9 mouse cellular contexts compared by ENCODE assay signal in the genomic region with DNA sequence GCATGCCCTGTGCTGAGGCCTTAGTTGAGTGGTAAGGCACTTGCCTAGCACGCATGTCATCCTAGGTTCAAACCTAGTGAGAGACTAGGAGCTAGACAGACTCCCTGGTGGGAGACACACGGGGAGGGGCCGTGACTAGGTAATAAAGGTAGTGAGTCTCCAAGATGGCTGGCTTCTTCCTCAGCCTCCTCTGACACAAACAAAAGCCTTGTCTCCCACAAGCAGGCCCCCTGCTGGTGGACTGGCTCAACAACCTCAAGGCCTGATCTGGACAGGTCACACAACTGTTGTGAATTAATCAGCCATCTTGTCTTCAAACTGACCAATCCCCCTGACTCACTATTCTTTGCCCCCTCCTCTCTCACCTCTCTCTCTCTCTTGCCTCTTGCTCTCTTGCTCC. TPM values are rescaled to one million over a fixed set of nuclear protein-coding genes. Genes with fewer than 3 reads are reported as not detected.
DNase-seq lines count a peak whose midpoint lies in the region; ATAC-seq and TF ChIP-seq lines count a peak whose summit lies in the region.
"Had no signal": no experiment of that assay in that cellular context is flagged by ENCODE, and none has a peak within 500 bp of the region (broad histone marks: within the 10 kb centered on the region; RNA-seq: fewer than 3 reads in every experiment).

No protein-coding gene starts in this region.

- H3K27me3 ChIP-seq in heart, postnatal 0 days (ENCODE audit: control insufficient read depth, insufficient read depth, low read length) = no peaks in the 10 kb centered on the region
- no peaks in the 10 kb centered on the region for H3K27me3 ChIP-seq in forebrain, embryonic 11.5 days (ENCODE audit: control insufficient read depth, insufficient read depth, low read length)
- H3K27me3 ChIP-seq: limb, embryonic 12.5 days had no signal

- WGBS in heart, postnatal 0 days = 91% methylated on average over 3 of the region's 3 CpGs
- 91% methylated on average over 3 of the region's 3 CpGs for WGBS in forebrain, embryonic 11.5 days

- DNase-seq in heart, postnatal 0 days (ENCODE audit: low spot score) = no peak
- DNase-seq in heart, postnatal 25 days (ENCODE audit: low spot score) = no peak
- peak; percentile 32 for DNase-seq in CD4-positive helper T cell, adult 2 months (ENCODE audit: low read depth, low spot score)
- peak; percentile 18 to 26 for DNase-seq in monocyte, adult 2 months (ENCODE audit: low read depth in 1 of 2, low spot score in 2 of 2)
- DNase-seq in frontal cortex, postnatal 10 days (ENCODE audit: low spot score in 2 of 2) = no peak
- no peak for DNase-seq in forebrain, embryonic 11.5 days (ENCODE audit: low spot score)
- no peak for DNase-seq in gastrocnemius, postnatal 25 days

- TF ChIP-seq EP300 in heart, postnatal 0 days (IDR thresholded peaks at IDR 0.05; ENCODE audit: low read depth) = no peak

- H3K4me3 ChIP-seq in heart, postnatal 0 days (ENCODE audit: low read depth, low read length) = no peak overlapping the region
- no peak overlapping the region for H3K4me3 ChIP-seq in bone marrow macrophage, adult 2 months (ENCODE audit: insufficient read depth, low read length)
- no peak overlapping the region for H3K4me3 ChIP-seq in forebrain, embryonic 11.5 days (ENCODE audit: low read depth, low read length)
- H3K4me3 ChIP-seq: limb, embryonic 12.5 days had no signal

- H3K36me3 ChIP-seq in heart, postnatal 0 days (replicated peaks; ENCODE audit: control insufficient read depth, insufficient read depth, low read length) = no peaks in the 10 kb centered on the region; the same call in 1 of the 2 replicates
- no peaks in the 10 kb centered on the region; the same call in 1 of the 2 replicates for H3K36me3 ChIP-seq in forebrain, embryonic 11.5 days (ENCODE audit: control insufficient read depth, insufficient read depth, low read length)

- H3K27ac ChIP-seq in heart, postnatal 0 days (ENCODE audit: low read depth) = 0 out of 2 replicates have a peak overlapping the region, but pooled peaks have one; percentile 12
- no peak overlapping the region for H3K27ac ChIP-seq in bone marrow macrophage, adult 2 months (ENCODE audit: insufficient read depth, low read depth, low read length)
- H3K27ac ChIP-seq in forebrain, embryonic 11.5 days (ENCODE audit: low read depth, low read length) = no peak overlapping the region
- H3K27ac ChIP-seq: limb, embryonic 12.5 days had no signal

- H3K4me1 ChIP-seq in heart, postnatal 0 days (ENCODE audit: control insufficient read depth, insufficient read depth) = peaks cover 58% of the 10 kb centered on the region
- peaks cover 73% of the 10 kb centered on the region for H3K4me1 ChIP-seq in bone marrow macrophage, adult 2 months (ENCODE audit: control insufficient read depth, insufficient read depth, low read length)
- peaks cover 8% of the 10 kb centered on the region; the same call in 1 of the 2 replicates for H3K4me1 ChIP-seq in forebrain, embryonic 11.5 days (replicated peaks; ENCODE audit: control insufficient read depth, insufficient read depth, low read length)

- intact Hi-C loops in heart, postnatal 25 days (cut with DNase I) = no loop called here

- H3K9ac ChIP-seq in heart, postnatal 0 days (replicated peaks; ENCODE audit: low read depth, low read length) = no peak overlapping the region
- no peak overlapping the region for H3K9ac ChIP-seq in forebrain, embryonic 11.5 days (ENCODE audit: low read length)
- H3K9ac ChIP-seq: limb, embryonic 12.5 days had no signal

- no peaks in the 10 kb centered on the region for H3K9me3 ChIP-seq in heart, postnatal 0 days (replicated peaks; ENCODE audit: control insufficient read depth, low read length)
- no peaks in the 10 kb centered on the region; the same call in 1 of the 2 replicates for H3K9me3 ChIP-seq in forebrain, embryonic 11.5 days (ENCODE audit: control insufficient read depth, low read length)

- TF ChIP-seq POLR2A in bone marrow macrophage, adult 2 months (IDR thresholded peaks at IDR 0.05; ENCODE audit: borderline replicate concordance, low read depth, low read length) = no peak

- ATAC-seq in heart, postnatal 0 days (ENCODE audit: insufficient read depth, low read depth) = no peak
- ATAC-seq in forebrain, embryonic 11.5 days (replicated peaks; ENCODE audit: low FRiP score) = no peak

- H3K4me2 ChIP-seq in heart, postnatal 0 days (ENCODE audit: low read depth, low read length) = no peak overlapping the region
- H3K4me2 ChIP-seq in forebrain, embryonic 11.5 days (ENCODE audit: low read depth, low read length, severe bottlenecking) = no peak overlapping the region
- H3K4me2 ChIP-seq: limb, embryonic 12.5 days had no signal

- peak; percentile 47 for TF ChIP-seq CTCF in heart, postnatal 0 days (IDR thresholded peaks at IDR 0.05; ENCODE audit: low read depth)
- peak; percentile 65 for TF ChIP-seq CTCF in bone marrow macrophage, adult 2 months (IDR thresholded peaks at IDR 0.05; ENCODE audit: low read depth, low read length)

RNA-seq across cellular contexts. Expression of a gene that starts 28.3 kb away (rescaled TPM):
- total RNA-seq in heart, postnatal 0 days (2014; rRNA removed; ENCODE audit: low replicate concordance) = 239 and 307 TPM in 2 replicates
- 213 and 235 TPM in 2 replicates for polyA plus RNA-seq in heart, postnatal 0 days (2015; fragmentation: Nextera tagmentation; extraction: Ambion mirVana)
- total RNA-seq in heart, postnatal 25 days (2021) = 100 to 1,000 TPM; 249 to 269 TPM
- 121 and 131 TPM in 2 replicates for polyA plus RNA-seq in bone marrow macrophage, adult 2 months (2012; ENCODE audit: insufficient read depth, insufficient read length, missing spikeins)
- polyA plus RNA-seq in forebrain, embryonic 11.5 days (2014; fragmentation: Nextera tagmentation; extraction: Ambion mirVana) = 194 and 195 TPM in 2 replicates
- total RNA-seq in gastrocnemius, postnatal 25 days (2021) = 10 to 100 TPM; 28.6 to 38.0 TPM

Comparison
In these comparisons a context has a peak if more than half of its experiments do, and no peak if none do; other contexts are left out.
1. DNase-seq: peak in CD4-positive helper T cell, adult 2 months (single experiment) and monocyte, adult 2 months (2 of 2); none in heart, postnatal 0 days (single experiment), heart, postnatal 25 days (single experiment), frontal cortex, postnatal 10 days (0 of 2), forebrain, embryonic 11.5 days (single experiment) and gastrocnemius, postnatal 25 days (single experiment).